ENCODE assay signal across 8 mouse cellular contexts in the genomic region with DNA sequence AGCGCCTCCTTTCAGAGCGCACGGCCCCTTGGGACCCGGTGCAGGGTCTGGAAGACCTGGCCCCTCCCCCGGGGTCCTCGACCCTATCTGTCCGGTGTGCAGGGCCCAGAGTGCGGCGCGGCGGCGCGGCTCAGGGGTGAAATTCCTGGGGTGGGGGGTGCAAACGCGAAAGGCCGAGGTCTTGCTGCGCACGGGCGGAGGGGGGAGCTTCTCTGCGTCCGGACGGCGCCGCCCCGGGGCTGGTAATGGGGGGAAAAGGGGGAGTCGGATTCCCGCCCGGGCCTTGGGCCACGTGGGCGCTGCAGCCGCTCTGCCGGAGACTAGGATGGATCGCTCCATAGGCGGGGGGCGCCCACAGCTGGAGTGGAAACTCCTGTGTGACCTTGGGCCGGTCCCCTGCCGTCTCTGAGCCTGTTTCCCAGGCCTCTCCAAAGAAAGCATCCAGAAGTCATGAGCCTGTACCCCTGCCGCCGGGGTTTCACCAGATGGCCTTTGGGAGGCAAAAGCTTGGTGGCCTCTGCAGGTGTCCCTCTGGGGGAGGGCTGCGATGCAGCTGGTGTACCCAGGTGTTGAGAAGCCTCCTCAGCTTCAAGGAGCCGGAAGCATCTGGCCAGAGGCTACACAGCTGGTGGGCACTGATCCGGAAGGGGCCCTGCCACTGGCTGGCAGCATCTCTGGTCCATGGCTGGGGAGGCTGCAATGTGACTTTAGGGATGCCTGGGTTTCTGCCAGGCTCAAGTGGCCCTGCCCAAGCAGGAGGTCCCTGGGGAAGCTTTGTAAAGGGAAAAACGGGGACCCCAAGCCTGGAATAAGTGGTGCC. TPM values are rescaled to one million over a fixed set of nuclear protein-coding genes. Genes with fewer than 3 reads are reported as not detected.
DNase-seq lines count a peak whose midpoint lies in the region; ATAC-seq and TF ChIP-seq lines count a peak whose summit lies in the region.

No protein-coding gene starts in this region.

- no peaks in the 10 kb centered on the region for H3K27me3 ChIP-seq in intestine, embryonic 16.5 days (replicated peaks; ENCODE audit: control insufficient read depth, insufficient read depth, low read length)
- no peaks in the 10 kb centered on the region for H3K27me3 ChIP-seq in liver, adult 2 months (ENCODE audit: control insufficient read depth, insufficient read depth, low read length)
- H3K27me3 ChIP-seq in myocyte (ENCODE audit: control insufficient read depth, insufficient read depth, insufficient read length): no peaks in the 10 kb centered on the region

- H3K4me1 ChIP-seq in intestine, embryonic 16.5 days (ENCODE audit: control insufficient read depth, insufficient read depth, low read length): peaks cover 31% of the 10 kb centered on the region
- H3K4me1 ChIP-seq in liver, adult 2 months (ENCODE audit: control insufficient read depth, insufficient read depth, low read length): peaks cover 12% of the 10 kb centered on the region

- peak; percentile 68 for ATAC-seq in intestine, embryonic 16.5 days

- H3K36me3 ChIP-seq in intestine, embryonic 16.5 days (ENCODE audit: control insufficient read depth, insufficient read depth, low read length): peaks cover 11% of the 10 kb centered on the region; the same call in 1 of the 2 replicates
- H3K36me3 ChIP-seq in liver, adult 2 months (ENCODE audit: control insufficient read depth, insufficient read depth, low read length): peaks cover 13% of the 10 kb centered on the region
- peaks cover 3% of the 10 kb centered on the region for H3K36me3 ChIP-seq in myocyte (ENCODE audit: control insufficient read depth, insufficient read depth)

- H3K79me2 ChIP-seq in liver, adult 2 months (ENCODE audit: control insufficient read depth, insufficient read depth, low read length): no peaks in the 10 kb centered on the region
- H3K79me2 ChIP-seq in myocyte (ENCODE audit: control insufficient read depth, insufficient read depth): no peaks in the 10 kb centered on the region

- no peaks in the 10 kb centered on the region for H3K9me3 ChIP-seq in intestine, embryonic 16.5 days (ENCODE audit: control insufficient read depth, low read length)

- peak overlapping the region; percentile 81 for H3K4me3 ChIP-seq in intestine, embryonic 16.5 days (ENCODE audit: low read length)
- H3K4me3 ChIP-seq in liver, adult 2 months (ENCODE audit: insufficient read depth, low read depth, low read length): peak overlapping the region; percentile 55
- peak overlapping the region; percentile 38 for H3K4me3 ChIP-seq in myocyte

- H3K27ac ChIP-seq in intestine, embryonic 16.5 days (ENCODE audit: low read length): peak overlapping the region; percentile 92
- H3K27ac ChIP-seq in liver, adult 2 months (replicated peaks; ENCODE audit: insufficient read depth, low read depth, low read length): no peak overlapping the region

- peak; percentile 17 to 69 for DNase-seq in spleen, postnatal 4 days (ENCODE audit: low spot score in 2 of 2)
- no peak for DNase-seq in spleen, adult 12 weeks (ENCODE audit: low spot score)
- DNase-seq in embryo, embryonic 10.5 days (ENCODE audit: low spot score): peak; percentile 88
- DNase-seq in gastrocnemius, postnatal 4 days (ENCODE audit: low spot score in 2 of 2): peak; percentile 85 to 90
- no peak for DNase-seq in liver, adult 2 months (ENCODE audit: extremely low read depth, low read depth, low spot score)
- peak; percentile 71 for DNase-seq in thymus, postnatal 0 days (ENCODE audit: low spot score)

- no peak for TF ChIP-seq CTCF in liver, adult 2 months (IDR thresholded peaks at IDR 0.05; ENCODE audit: low read depth, low read length)

- peak overlapping the region; percentile 92 for H3K9ac ChIP-seq in intestine, embryonic 16.5 days (ENCODE audit: low read depth, low read length)
- H3K9ac ChIP-seq in liver, adult 2 months (ENCODE audit: low read depth, low read length): peak overlapping the region; percentile 56; the same call in 1 of the 2 replicates

- 1% methylated on average over 41 of the region's 43 CpGs for WGBS in intestine, embryonic 16.5 days
- WGBS in liver, adult 2 months: 7% methylated on average over 43 of the region's 43 CpGs

- H3K4me2 ChIP-seq in intestine, embryonic 16.5 days (ENCODE audit: low read depth, low read length): peak overlapping the region; percentile 97
- peak overlapping the region; percentile 72 for H3K4me2 ChIP-seq in myocyte (ENCODE audit: low read depth)

- peak overlapping the region; percentile 78 for H3ac ChIP-seq in myocyte (ENCODE audit: control insufficient read depth, insufficient read length)

- TF ChIP-seq POLR2A in liver, adult 2 months (IDR thresholded peaks at IDR 0.05; ENCODE audit: extremely low read depth, insufficient read depth, low read length): no peak
- no peak for TF ChIP-seq POLR2A in myocyte (IDR thresholded peaks at IDR 0.05; ENCODE audit: insufficient read length, low read depth)

TF ChIP-seq in myocyte, 11 proteins besides CTCF, POLR2A, EP300 and RAD21:
- TF ChIP-seq E2F4 (IDR thresholded peaks at IDR 0.05; ENCODE audit: insufficient read depth) (no peak), USF1 (IDR thresholded peaks at IDR 0.05; ENCODE audit: low read depth) (no peak), MYOG (IDR thresholded peaks at IDR 0.05; ENCODE audit: control insufficient read depth in 1 of 3, insufficient read depth in 1 of 3, insufficient read length in 2 of 3, low read depth in 2 of 3) (peak in 1 of 3 experiments; percentile 1)

RNA-seq across cellular contexts. Expression of gene Zfp651, which starts 1.4 kb away (rescaled TPM):
- 10 to 100 TPM; 88.6 to 91.6 TPM for total RNA-seq in gastrocnemius, postnatal 4 days (2021)
- 4.0 and 4.8 TPM in 2 replicates for polyA plus RNA-seq in intestine, embryonic 16.5 days (2015; fragmentation: Nextera tagmentation; extraction: Ambion mirVana)
- total RNA-seq in liver, adult 2 months (2014; rRNA removed): 0.27 and 0.37 TPM in 2 replicates
- 0.62 and 1.2 TPM in 2 replicates for polyA plus RNA-seq in liver, adult 2 months (2012; rRNA removed)
- polyA plus RNA-seq in myocyte (2012; fragmentation: generic; extraction: Trizol): 47.0 TPM
- 1.9 and 2.4 TPM in 2 replicates for polyA plus RNA-seq in thymus, postnatal 0 days (2015; fragmentation: Nextera tagmentation; extraction: Ambion mirVana)

RNA-seq across cellular contexts. Expression of gene Klhl40, which starts 16.9 kb away (rescaled TPM):
- total RNA-seq in gastrocnemius, postnatal 4 days (2021): 100 to 1,000 TPM; 143 TPM
- polyA plus RNA-seq in intestine, embryonic 16.5 days (2015; fragmentation: Nextera tagmentation; extraction: Ambion mirVana): 0.27 and 0.32 TPM in 2 replicates
- 0.18 TPM in 1 of 2 replicates, not detected in the other for total RNA-seq in liver, adult 2 months (2014; rRNA removed)
- polyA plus RNA-seq in liver, adult 2 months (2012; rRNA removed): not detected in 2 replicates
- 70.4 TPM for polyA plus RNA-seq in myocyte (2012; fragmentation: generic; extraction: Trizol)
- polyA plus RNA-seq in thymus, postnatal 0 days (2015; fragmentation: Nextera tagmentation; extraction: Ambion mirVana): 0.34 and 0.40 TPM in 2 replicates

RNA-seq across cellular contexts. Expression of gene Hhatl, which starts 31.8 kb away (rescaled TPM):
- 100 to 1,000 TPM; 164 to 169 TPM for total RNA-seq in gastrocnemius, postnatal 4 days (2021)
- polyA plus RNA-seq in intestine, embryonic 16.5 days (2015; fragmentation: Nextera tagmentation; extraction: Ambion mirVana): 1.2 and 2.1 TPM in 2 replicates
- 0.07 TPM in 1 of 2 replicates, not detected in the other for total RNA-seq in liver, adult 2 months (2014; rRNA removed)
- polyA plus RNA-seq in liver, adult 2 months (2012; rRNA removed): not detected in 2 replicates
- polyA plus RNA-seq in myocyte (2012; fragmentation: generic; extraction: Trizol): 1.9 TPM
- 0.40 and 0.51 TPM in 2 replicates for polyA plus RNA-seq in thymus, postnatal 0 days (2015; fragmentation: Nextera tagmentation; extraction: Ambion mirVana)

RNA-seq across cellular contexts. Expression of gene Nktr, which starts 41.5 kb away (rescaled TPM):
- 100 to 1,000 TPM in 1 of 2 experiments, 10 to 100 TPM in 1; 75.2 to 104 TPM for total RNA-seq in gastrocnemius, postnatal 4 days (2021)
- 44.8 and 46.3 TPM in 2 replicates for polyA plus RNA-seq in intestine, embryonic 16.5 days (2015; fragmentation: Nextera tagmentation; extraction: Ambion mirVana)
- 36.7 and 38.4 TPM in 2 replicates for total RNA-seq in liver, adult 2 months (2014; rRNA removed)
- 13.0 and 27.2 TPM in 2 replicates for polyA plus RNA-seq in liver, adult 2 months (2012; rRNA removed)
- polyA plus RNA-seq in myocyte (2012; fragmentation: generic; extraction: Trizol): 9.0 TPM
- 71.0 and 83.5 TPM in 2 replicates for polyA plus RNA-seq in thymus, postnatal 0 days (2015; fragmentation: Nextera tagmentation; extraction: Ambion mirVana)

RNA-seq across cellular contexts. Expression of gene Ss18l2, which starts 50.4 kb away (rescaled TPM):
- total RNA-seq in gastrocnemius, postnatal 4 days (2021): 10 to 100 TPM; 80.4 to 80.8 TPM
- 124 and 144 TPM in 2 replicates for polyA plus RNA-seq in intestine, embryonic 16.5 days (2015; fragmentation: Nextera tagmentation; extraction: Ambion mirVana)
- 82.4 and 83.3 TPM in 2 replicates for total RNA-seq in liver, adult 2 months (2014; rRNA removed)
- polyA plus RNA-seq in liver, adult 2 months (2012; rRNA removed): 35.2 and 56.8 TPM in 2 replicates
- 81.5 TPM for polyA plus RNA-seq in myocyte (2012; fragmentation: generic; extraction: Trizol)
- 127 and 128 TPM in 2 replicates for polyA plus RNA-seq in thymus, postnatal 0 days (2015; fragmentation: Nextera tagmentation; extraction: Ambion mirVana)

Comparison
In these comparisons a context has a peak if more than half of its experiments do, and no peak if none do; other contexts are left out.
1. DNase-seq: peak in spleen, postnatal 4 days (2 of 2), embryo, embryonic 10.5 days (single experiment), gastrocnemius, postnatal 4 days (2 of 2) and thymus, postnatal 0 days (single experiment); none in spleen, adult 12 weeks (single experiment) and liver, adult 2 months (single experiment).
2. RNA of gene Klhl40, which starts 16.9 kb away (polyA plus RNA-seq): 70.4 TPM in myocyte (single experiment); 0.34 to 0.40 TPM in thymus, postnatal 0 days, 0.27 to 0.32 TPM in intestine, embryonic 16.5 days and not detected in liver, adult 2 months; every median in the first group is over 10 times any median in the second.
3. Peak in every context shown above with its lines, with median percentiles within 50 percentile points of each other: H3K4me3 ChIP-seq.